Mouse (Mus musculus): Measurements from ENCODE around the gene Cyp2c23.
A peak's percentile ranks its signal among the peaks of the same experiment; 100 is the strongest.

Gene Cyp2c23

GRCm38 (mm10) chr19:44028972-44029371 is at the start of gene Cyp2c23:
Cyp2c23 (minus strand) TSS chr19:44029208.
- DNase-seq (ENCODE audit: extremely low spot score, low read depth, low spot score), result no peak

GRCm38 (mm10) chr19:44077024-44077423 is 48.0 kb upstream of the Cyp2c23 start:
- no peak for DNase-seq (ENCODE audit: extremely low spot score, low read depth, low spot score)

- DNase-seq (ENCODE audit: extremely low spot score, low read depth, low spot score), result no peak
Measured at GRCm38 (mm10) chr19:44076457-44076856, 47.4 kb upstream of the Cyp2c23 start.

GRCm38 (mm10) chr19:44074986-44075385 is 46.0 kb upstream of the Cyp2c23 start:
- no peak for DNase-seq (ENCODE audit: extremely low spot score, low read depth, low spot score)

GRCm38 (mm10) chr19:44071166-44071565 is 42.2 kb upstream of the Cyp2c23 start:
- DNase-seq (ENCODE audit: extremely low spot score, low read depth, low spot score), result no peak

- DNase-seq (ENCODE audit: extremely low spot score, low read depth, low spot score), result peak; percentile 18
Measured at GRCm38 (mm10) chr19:44069914-44070232, 40.9 kb upstream of the Cyp2c23 start.

- DNase-seq (ENCODE audit: extremely low spot score, low read depth, low spot score), result no peak
Measured at GRCm38 (mm10) chr19:44069121-44069913, 40.3 kb upstream of the Cyp2c23 start, which contains the start of gene Erlin1. Erlin1 (minus strand) TSS chr19:44069785.

GRCm38 (mm10) chr19:44068232-44068631 is 39.2 kb upstream of the Cyp2c23 start:
- no peak for DNase-seq (ENCODE audit: extremely low spot score, low read depth, low spot score)

GRCm38 (mm10) chr19:44067323-44068049 is 38.5 kb upstream of the Cyp2c23 start:
- no peak for DNase-seq (ENCODE audit: extremely low spot score, low read depth, low spot score)

- DNase-seq (ENCODE audit: extremely low spot score, low read depth, low spot score), result no peak
Measured at GRCm38 (mm10) chr19:44064734-44065133, 35.7 kb upstream of the Cyp2c23 start.

- DNase-seq (ENCODE audit: extremely low spot score, low read depth, low spot score), result no peak
Measured at GRCm38 (mm10) chr19:44063773-44064172, 34.8 kb upstream of the Cyp2c23 start.

- no peak for DNase-seq (ENCODE audit: extremely low spot score, low read depth, low spot score)
Measured at GRCm38 (mm10) chr19:44060226-44060625, 31.2 kb upstream of the Cyp2c23 start.

GRCm38 (mm10) chr19:44055173-44055826 is 26.3 kb upstream of the Cyp2c23 start:
- no peak for DNase-seq (ENCODE audit: extremely low spot score, low read depth, low spot score)

- DNase-seq (ENCODE audit: extremely low spot score, low read depth, low spot score), result no peak
Measured at GRCm38 (mm10) chr19:44050388-44050787, 21.4 kb upstream of the Cyp2c23 start.

- DNase-seq (ENCODE audit: extremely low spot score, low read depth, low spot score), result no peak
Measured at GRCm38 (mm10) chr19:44049282-44049681, 20.3 kb upstream of the Cyp2c23 start.

- no peak for DNase-seq (ENCODE audit: extremely low spot score, low read depth, low spot score)
Measured at GRCm38 (mm10) chr19:44045847-44046246, 16.8 kb upstream of the Cyp2c23 start.

- DNase-seq (ENCODE audit: extremely low spot score, low read depth, low spot score), result no peak
Measured at GRCm38 (mm10) chr19:44042121-44042520, 13.1 kb upstream of the Cyp2c23 start.

- DNase-seq (ENCODE audit: extremely low spot score, low read depth, low spot score), result no peak
Measured at GRCm38 (mm10) chr19:44033396-44033795, 4.4 kb upstream of the Cyp2c23 start.

- no peak for DNase-seq (ENCODE audit: extremely low spot score, low read depth, low spot score)
Measured at GRCm38 (mm10) chr19:44032046-44032744, 3.2 kb upstream of the Cyp2c23 start.

GRCm38 (mm10) chr19:44030024-44030423 is 1.0 kb upstream of the Cyp2c23 start:
- no peak for DNase-seq (ENCODE audit: extremely low spot score, low read depth, low spot score)

- DNase-seq (ENCODE audit: extremely low spot score, low read depth, low spot score), result no peak
Measured at GRCm38 (mm10) chr19:44026956-44027530, 2.0 kb downstream of the Cyp2c23 start.
